Mouse (Mus musculus): ENCODE data around the gene Gm44503. TPM values are rescaled to one million over a fixed set of nuclear protein-coding genes. Genes with fewer than 3 reads are reported as not detected.

The Gm44503 gene
- polyA plus RNA-seq, 1 experiment from 2014 or later: not detected

DNA sequence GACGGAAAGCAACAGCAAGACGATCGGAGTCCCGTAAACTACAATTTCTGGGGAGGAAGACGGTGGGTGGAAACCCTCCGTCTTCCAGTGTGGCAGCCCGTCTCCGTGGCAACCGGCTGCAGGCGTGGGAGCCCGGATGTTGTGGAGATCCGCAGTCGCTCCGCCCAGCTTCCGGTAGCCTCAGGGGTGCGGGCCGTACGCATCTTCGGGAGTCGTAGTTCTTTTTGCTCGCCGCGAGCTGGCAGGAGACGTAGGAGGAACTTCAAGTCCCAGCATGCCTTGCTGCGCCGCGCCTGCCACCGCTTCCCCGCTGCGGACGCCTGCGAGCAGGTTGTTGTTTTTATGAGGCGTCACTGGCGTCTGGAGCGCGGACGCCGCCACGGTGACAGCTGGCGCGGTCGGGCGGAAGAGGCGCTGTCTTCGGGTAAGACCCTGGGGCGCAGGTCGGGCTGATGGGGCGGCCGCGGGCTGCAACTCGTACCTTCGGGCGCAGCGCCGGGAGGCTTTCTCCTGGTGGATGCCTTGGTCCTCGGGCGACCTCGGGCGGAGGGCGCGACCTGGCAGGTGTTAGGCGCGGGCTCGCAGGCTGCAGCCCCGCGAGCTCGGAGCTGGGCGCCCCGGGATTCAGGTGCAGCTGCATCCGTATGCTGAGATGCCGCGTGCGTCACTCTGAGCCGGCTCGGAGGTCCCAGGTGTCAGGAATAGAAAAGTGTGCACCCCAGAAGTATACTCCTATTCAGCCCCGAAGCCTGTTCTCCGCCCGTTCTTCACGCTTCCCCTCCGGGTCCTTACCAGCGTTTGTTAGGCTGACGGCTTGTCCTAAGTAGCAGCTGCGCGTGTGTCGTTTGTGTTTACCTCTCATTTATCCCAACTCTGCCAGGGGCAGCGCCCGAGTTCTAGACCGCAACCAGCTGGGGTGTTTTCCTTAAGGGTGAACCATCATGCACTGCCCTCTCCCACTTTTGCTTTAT is 26.9 kb downstream of the Gm44503 start, which contains the start of the genes Ccpg1os and Ccpg1:
Gene Ccpg1os, minus strand, starts transcription at position 133 of the 971 bp plus-strand sequence.
Gene Ccpg1, plus strand, starts transcription at position 180 of the 971 bp plus-strand sequence.
- 0% methylated on average over 84 of the region's 88 CpGs for WGBS

DNA sequence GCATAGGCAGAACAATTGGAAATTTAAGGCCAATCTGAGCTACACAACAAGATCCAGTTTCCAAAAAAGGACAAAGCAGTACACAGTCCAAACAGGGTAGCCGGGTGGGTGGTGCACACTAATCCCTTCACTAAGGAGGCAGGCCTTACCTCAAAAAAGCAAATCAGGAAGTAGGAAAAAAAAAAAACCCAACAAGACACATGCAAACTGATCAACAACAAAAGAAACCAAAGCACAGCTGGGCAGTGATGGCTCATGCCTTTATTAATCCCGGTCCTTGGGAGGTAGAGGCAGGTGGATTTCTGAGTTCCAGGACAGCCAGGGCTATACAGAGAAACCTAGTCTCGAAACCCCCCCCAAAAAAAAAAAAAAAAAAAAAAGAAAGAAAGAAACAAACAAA is 29.1 kb downstream of the Gm44503 start:
- no peaks in the 10 kb centered on the region for H3K27me3 ChIP-seq (replicated peaks)
- peaks cover 17% of the 10 kb centered on the region for H3K4me1 ChIP-seq
- ATAC-seq (replicated peaks): no peak
- WGBS: 51% methylated on average over 3 of the region's 3 CpGs
- no peak overlapping the region for H3K4me3 ChIP-seq
- H3K27ac ChIP-seq: no peak overlapping the region
- no peak overlapping the region for H3K9ac ChIP-seq
- H3K36me3 ChIP-seq (replicated peaks): no peaks in the 10 kb centered on the region
- no peak overlapping the region for H3K4me2 ChIP-seq
- H3K9me3 ChIP-seq: no peaks in the 10 kb centered on the region

More for the DNA sequence above, 26.9 kb downstream of the Gm44503 start, which contains the start of the genes Ccpg1os and Ccpg1:
- H3K9me3 ChIP-seq: no peaks in the 10 kb centered on the region
- H3K4me2 ChIP-seq: peak within 1 kb of the TSS; percentile 82
- H3K9ac ChIP-seq: peak within 1 kb of the TSS; percentile 91
- peaks cover 17% of the 10 kb centered on the region for H3K4me1 ChIP-seq
- no peaks in the 10 kb centered on the region for H3K27me3 ChIP-seq (replicated peaks)
- peak; percentile 100 for ATAC-seq (replicated peaks)
- H3K27ac ChIP-seq: peak within 1 kb of the TSS; percentile 90
- peak within 1 kb of the TSS; percentile 98 for H3K4me3 ChIP-seq
- H3K36me3 ChIP-seq (replicated peaks): no peaks in the 10 kb centered on the region

DNA sequence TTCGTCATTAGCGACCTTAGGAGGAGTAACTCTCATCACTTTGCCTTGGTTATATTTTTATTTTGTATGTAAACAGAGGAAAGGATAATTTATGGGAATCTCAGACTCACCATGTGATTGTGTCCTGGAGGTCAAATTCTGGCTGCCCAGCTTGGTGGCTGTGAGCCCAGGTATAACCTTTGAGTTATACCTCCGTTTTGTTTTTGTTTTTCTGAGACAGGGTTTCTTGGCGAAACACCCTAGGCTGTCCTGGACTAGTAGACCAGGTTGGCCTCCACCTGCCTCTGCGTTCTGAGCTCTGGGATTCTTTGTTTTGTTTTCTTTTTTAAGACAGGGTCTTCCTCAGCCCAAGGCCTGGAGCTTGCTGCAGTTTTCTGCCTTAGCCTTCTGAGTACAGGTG is 30.1 kb downstream of the Gm44503 start:
- ATAC-seq (replicated peaks): no peak

DNA sequence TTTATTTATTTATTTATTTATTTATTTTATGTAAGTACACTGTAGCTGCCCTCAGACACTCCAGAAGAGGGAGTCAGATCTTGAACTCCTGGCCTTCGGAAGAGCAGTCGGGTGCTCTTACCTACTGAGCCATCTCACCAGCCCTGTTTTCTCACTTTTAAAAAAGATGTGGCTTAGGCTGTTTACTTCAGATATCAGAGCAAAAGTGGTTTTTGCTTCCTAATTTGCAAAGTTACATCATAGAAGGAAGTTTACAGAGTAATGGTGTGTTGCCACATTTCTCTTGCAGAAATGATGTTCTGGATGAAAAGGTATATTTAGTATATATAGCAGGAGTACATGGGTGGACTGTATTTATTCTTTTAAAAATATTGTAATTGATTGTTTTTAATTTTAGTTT is 32.8 kb downstream of the Gm44503 start:
- Histone ChIP-seq H3K27me3 (replicated peaks) (no peaks in the 10 kb centered on the region), H3K4me2 (no peak overlapping the region), H3K27ac (no peak overlapping the region), H3K36me3 (replicated peaks) (no peaks in the 10 kb centered on the region), H3K9ac (no peak overlapping the region), H3K4me1 (peaks cover 5% of the 10 kb centered on the region), H3K4me3 (no peak overlapping the region), H3K9me3 (no peaks in the 10 kb centered on the region)
- 95% methylated on average over 2 of the region's 2 CpGs for whole genome bisulfite sequencing
- no peak for ATAC-seq (replicated peaks)

More for the DNA sequence above, 30.1 kb downstream of the Gm44503 start:
- H3K4me2 ChIP-seq: no peak overlapping the region
- H3K4me3 ChIP-seq: no peak overlapping the region
- H3K9ac ChIP-seq: no peak overlapping the region
- H3K4me1 ChIP-seq: peaks cover 17% of the 10 kb centered on the region
- 88% methylated on average over 5 of the region's 5 CpGs for WGBS
- no peaks in the 10 kb centered on the region for H3K36me3 ChIP-seq (replicated peaks)
- H3K27ac ChIP-seq: no peak overlapping the region
- H3K9me3 ChIP-seq: no peaks in the 10 kb centered on the region
- no peaks in the 10 kb centered on the region for H3K27me3 ChIP-seq (replicated peaks)

DNA sequence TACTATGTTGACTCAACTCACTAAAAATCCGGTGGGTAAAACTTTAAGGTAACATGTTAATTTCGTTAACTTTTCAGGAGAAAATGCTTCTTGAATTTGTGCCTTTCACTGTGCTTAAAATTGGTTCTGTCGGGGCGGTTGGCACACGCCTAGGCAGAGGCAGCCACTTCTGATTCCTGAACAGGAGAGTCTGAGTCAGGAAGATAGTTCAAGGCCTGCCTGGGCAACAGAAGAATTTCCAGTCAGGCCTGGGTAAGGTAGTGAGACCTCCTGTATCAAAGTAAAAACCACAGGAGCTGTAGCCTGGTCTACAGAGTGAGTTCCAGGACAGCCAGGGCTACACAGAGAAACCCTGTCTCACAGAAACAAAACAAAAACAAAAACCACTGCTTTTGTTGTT is 33.9 kb downstream of the Gm44503 start:
- Histone ChIP-seq H3K9ac (no peak overlapping the region), H3K27me3 (replicated peaks) (no peaks in the 10 kb centered on the region), H3K36me3 (replicated peaks) (no peaks in the 10 kb centered on the region), H3K27ac (no peak overlapping the region), H3K4me2 (no peak overlapping the region), H3K4me1 (no peaks in the 10 kb centered on the region), H3K9me3 (no peaks in the 10 kb centered on the region), H3K4me3 (no peak overlapping the region)
- ATAC-seq (replicated peaks): no peak
- WGBS: 90% methylated on average over 5 of the region's 5 CpGs

DNA sequence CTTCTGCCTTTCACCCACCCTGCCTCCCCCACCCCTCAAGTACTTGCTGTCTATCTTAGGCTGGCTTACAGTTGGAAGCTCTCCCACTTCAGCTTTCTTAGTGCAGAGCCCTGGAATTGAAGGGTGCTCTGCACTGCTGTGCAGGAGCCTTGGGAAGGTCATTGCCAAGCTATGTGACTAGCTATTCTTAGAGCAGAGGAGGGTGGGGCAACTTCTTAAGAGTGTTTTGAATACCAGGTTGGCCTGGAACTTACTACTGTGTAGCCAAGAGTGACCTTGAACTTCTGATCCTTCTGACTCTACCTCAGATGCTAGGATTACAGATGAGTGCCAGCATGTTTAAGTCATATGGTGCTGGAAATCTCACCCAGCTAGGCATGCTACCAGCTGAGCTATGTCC is 37.5 kb downstream of the Gm44503 start:
- Histone ChIP-seq H3K27me3 (replicated peaks) (no peaks in the 10 kb centered on the region), H3K9me3 (no peaks in the 10 kb centered on the region), H3K4me1 (no peaks in the 10 kb centered on the region), H3K9ac (no peak overlapping the region), H3K27ac (no peak overlapping the region), H3K36me3 (replicated peaks) (peaks cover 14% of the 10 kb centered on the region; the same call in 1 of the 2 replicates), H3K4me2 (no peak overlapping the region), H3K4me3 (no peak overlapping the region)
- no peak for ATAC-seq (replicated peaks)

DNA sequence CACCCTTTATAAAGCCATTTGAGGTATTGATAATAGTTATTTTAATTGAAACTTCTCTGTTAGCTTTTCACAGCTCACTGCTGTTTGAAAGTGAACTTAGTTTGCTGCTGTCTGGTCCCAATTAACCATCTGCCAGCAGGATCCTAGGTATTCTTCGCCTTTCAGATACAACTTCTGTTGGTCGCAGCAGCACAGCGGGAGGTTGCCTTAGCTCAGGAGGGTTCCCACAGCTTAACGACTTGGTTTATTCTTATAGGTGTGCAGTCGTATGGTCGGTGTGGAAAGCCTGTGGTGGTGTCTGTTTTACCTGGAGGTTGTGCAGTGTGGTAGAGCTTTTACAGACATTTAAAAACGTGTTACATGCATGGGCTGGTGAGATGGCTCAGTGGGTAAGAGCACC is 38.2 kb downstream of the Gm44503 start:
- H3K9me3 ChIP-seq: no peaks in the 10 kb centered on the region
- no peaks in the 10 kb centered on the region for H3K27me3 ChIP-seq (replicated peaks)
- H3K9ac ChIP-seq: no peak overlapping the region
- no peak overlapping the region for H3K27ac ChIP-seq
- 62% methylated on average over 7 of the region's 7 CpGs for WGBS
- no peaks in the 10 kb centered on the region for H3K4me1 ChIP-seq
- no peak overlapping the region for H3K4me3 ChIP-seq
- peaks cover 19% of the 10 kb centered on the region; the same call in 1 of the 2 replicates for H3K36me3 ChIP-seq (replicated peaks)
- no peak overlapping the region for H3K4me2 ChIP-seq
- no peak for ATAC-seq (replicated peaks)

DNA sequence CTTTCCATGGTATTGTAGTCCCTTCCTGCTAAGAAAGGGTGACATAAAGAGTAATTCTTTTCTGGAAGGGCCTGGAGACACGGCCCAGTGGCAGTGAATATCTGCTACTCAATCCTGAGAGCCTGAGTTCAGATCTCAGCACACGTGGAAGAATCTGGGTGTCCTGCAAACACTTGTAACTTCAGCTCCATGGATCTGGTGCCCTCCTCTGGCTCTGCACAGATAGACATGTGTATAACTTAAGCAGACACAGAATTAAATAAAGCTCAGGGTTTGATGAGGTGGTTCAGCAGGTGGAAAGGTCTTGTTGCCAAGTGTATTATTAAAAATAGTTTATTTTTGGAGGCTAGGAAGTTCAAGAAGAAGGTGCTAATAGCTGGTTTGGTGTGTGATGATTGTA is 41.8 kb downstream of the Gm44503 start:
- ATAC-seq (replicated peaks): no peak
- Histone ChIP-seq H3K4me3 (no peak overlapping the region), H3K9me3 (no peaks in the 10 kb centered on the region), H3K36me3 (replicated peaks) (peaks cover 28% of the 10 kb centered on the region), H3K27ac (no peak overlapping the region), H3K4me1 (no peaks in the 10 kb centered on the region), H3K9ac (no peak overlapping the region), H3K4me2 (no peak overlapping the region), H3K27me3 (replicated peaks) (no peaks in the 10 kb centered on the region)
- 63% methylated on average over 2 of the region's 2 CpGs for WGBS

DNA sequence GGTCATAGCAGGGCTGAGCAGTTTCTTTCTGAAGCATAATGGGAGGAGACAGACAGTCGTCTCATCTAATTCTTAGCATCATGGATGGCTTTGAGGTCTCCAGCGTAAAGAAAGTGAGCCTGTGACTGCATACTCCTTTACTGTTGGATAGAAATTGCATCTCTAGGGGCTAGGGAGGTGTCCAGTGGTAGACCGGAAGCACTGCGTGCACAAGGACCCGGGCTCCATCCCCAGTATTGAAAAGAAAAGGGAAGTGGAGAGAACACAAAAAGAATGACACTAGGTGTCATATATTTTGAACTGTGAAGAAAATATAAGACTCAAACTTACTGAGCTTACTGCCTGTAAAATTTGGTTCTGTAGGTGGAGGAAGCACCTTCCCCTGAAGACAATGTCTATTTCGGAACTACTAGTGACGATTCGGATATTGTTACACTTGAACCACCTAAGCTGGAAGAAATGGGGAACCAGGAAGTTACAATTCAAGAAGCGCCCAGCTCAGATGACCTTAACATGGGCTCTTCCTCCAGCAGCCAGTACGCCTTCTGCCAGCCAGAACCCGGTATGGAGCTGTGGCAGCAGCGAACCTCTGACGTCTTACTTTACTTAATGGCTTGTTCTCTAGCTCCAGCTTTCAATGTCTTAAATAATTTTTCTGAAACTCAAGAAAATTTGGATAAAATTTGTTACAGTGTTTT is 42.8 kb downstream of the Gm44503 start:
- Histone ChIP-seq H3K4me2 (no peak overlapping the region), H3K9ac (no peak overlapping the region), H3K27me3 (replicated peaks) (no peaks in the 10 kb centered on the region), H3K36me3 (replicated peaks) (peaks cover 37% of the 10 kb centered on the region), H3K4me1 (no peaks in the 10 kb centered on the region), H3K9me3 (no peaks in the 10 kb centered on the region), H3K4me3 (no peak overlapping the region), H3K27ac (no peak overlapping the region)
- WGBS: 90% methylated on average over 13 of the region's 13 CpGs
- ATAC-seq (replicated peaks): no peak

DNA sequence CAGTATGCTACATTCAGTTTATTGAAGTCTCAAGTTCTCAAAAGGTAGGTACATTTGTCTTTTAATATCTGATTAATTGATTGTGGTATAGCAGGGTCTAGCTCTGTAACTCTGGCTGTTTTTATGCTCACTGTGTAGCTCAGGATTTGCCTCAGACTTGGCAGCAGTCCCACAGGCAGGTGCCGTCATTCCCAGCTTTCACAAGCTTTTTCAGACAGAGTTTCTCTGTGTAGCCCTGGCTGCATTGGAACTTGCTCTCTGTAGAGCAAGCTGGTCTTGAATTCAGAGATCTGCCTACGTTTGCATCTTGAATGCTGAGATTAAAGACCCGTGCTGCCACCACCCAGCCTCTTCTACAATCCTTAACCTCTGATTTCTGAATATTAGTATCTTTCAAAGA is 43.5 kb downstream of the Gm44503 start:
- no peaks in the 10 kb centered on the region for H3K4me1 ChIP-seq
- no peak for ATAC-seq (replicated peaks)
- peaks cover 37% of the 10 kb centered on the region for H3K36me3 ChIP-seq (replicated peaks)
- no peaks in the 10 kb centered on the region for H3K27me3 ChIP-seq (replicated peaks)
- H3K4me2 ChIP-seq: no peak overlapping the region
- WGBS: 66% methylated on average over 3 of the region's 3 CpGs
- H3K9me3 ChIP-seq: no peaks in the 10 kb centered on the region
- H3K9ac ChIP-seq: no peak overlapping the region
- no peak overlapping the region for H3K4me3 ChIP-seq
- H3K27ac ChIP-seq: no peak overlapping the region

DNA sequence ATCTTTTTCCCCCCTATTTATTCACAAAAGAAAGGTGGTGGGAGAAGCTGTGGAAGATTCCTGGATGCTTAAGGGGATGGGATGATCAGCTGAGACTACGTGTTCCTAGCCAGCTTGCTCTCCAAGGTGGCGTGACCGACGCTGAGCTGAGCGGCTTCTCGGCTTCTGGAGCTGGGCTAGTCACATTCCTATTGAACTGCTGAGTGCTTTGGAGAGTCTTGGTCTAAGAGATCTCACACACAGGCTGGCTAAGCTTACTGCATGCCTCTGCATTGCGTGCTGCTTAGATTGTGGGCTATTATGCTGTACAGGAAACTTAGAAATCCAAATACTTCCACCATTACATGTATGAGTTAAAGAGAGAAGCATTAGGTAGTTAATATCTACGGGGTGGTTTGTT is 45.4 kb downstream of the Gm44503 start:
- no peak overlapping the region for H3K9ac ChIP-seq
- no peaks in the 10 kb centered on the region for H3K9me3 ChIP-seq
- H3K4me1 ChIP-seq: no peaks in the 10 kb centered on the region

DNA sequence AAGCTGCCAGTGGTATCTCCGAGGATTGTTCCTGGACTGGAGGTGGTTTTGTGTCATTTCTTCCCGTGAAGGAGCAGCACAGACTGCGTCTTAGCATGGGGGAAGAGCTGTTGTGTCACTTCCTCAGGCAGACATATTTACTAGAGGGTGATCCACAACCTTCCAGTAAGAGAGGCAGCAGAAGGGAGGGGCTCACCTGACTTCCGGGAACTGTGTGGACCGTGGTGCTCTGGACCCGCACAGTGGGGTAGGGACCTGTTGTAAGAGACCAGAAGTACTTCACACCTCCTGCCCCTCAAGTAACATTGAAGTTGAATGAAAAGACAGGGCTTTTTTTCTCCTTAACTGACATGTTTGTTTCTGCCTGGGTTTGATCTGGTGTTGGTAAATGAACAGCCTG is 46.5 kb downstream of the Gm44503 start:
- H3K9me3 ChIP-seq: no peaks in the 10 kb centered on the region
- H3K36me3 ChIP-seq (replicated peaks): peaks cover 43% of the 10 kb centered on the region
- no peak overlapping the region for H3K9ac ChIP-seq
- no peak for ATAC-seq (replicated peaks)
- WGBS: 86% methylated on average over 6 of the region's 6 CpGs
- H3K4me1 ChIP-seq: no peaks in the 10 kb centered on the region
- H3K27ac ChIP-seq: no peak overlapping the region
- H3K27me3 ChIP-seq (replicated peaks): no peaks in the 10 kb centered on the region
- no peak overlapping the region for H3K4me2 ChIP-seq
- no peak overlapping the region for H3K4me3 ChIP-seq

More for the DNA sequence above, 45.4 kb downstream of the Gm44503 start:
- no peaks in the 10 kb centered on the region for H3K27me3 ChIP-seq (replicated peaks)
- no peak overlapping the region for H3K27ac ChIP-seq
- no peak overlapping the region for H3K4me3 ChIP-seq
- ATAC-seq (replicated peaks): no peak
- peaks cover 44% of the 10 kb centered on the region for H3K36me3 ChIP-seq (replicated peaks)
- WGBS: 87% methylated on average over 8 of the region's 8 CpGs
- H3K4me2 ChIP-seq: no peak overlapping the region

All from midbrain, embryonic 15.5 days (tissue).